Mouse (Mus musculus): ENCODE measurements at regions not wholly inside any gene's neighbourhood (a gene's known extent, or its start where the extent isn't known, plus 50 kb on each side); places are given as distances from the start of the nearest gene placed in this dataset.

DNA sequence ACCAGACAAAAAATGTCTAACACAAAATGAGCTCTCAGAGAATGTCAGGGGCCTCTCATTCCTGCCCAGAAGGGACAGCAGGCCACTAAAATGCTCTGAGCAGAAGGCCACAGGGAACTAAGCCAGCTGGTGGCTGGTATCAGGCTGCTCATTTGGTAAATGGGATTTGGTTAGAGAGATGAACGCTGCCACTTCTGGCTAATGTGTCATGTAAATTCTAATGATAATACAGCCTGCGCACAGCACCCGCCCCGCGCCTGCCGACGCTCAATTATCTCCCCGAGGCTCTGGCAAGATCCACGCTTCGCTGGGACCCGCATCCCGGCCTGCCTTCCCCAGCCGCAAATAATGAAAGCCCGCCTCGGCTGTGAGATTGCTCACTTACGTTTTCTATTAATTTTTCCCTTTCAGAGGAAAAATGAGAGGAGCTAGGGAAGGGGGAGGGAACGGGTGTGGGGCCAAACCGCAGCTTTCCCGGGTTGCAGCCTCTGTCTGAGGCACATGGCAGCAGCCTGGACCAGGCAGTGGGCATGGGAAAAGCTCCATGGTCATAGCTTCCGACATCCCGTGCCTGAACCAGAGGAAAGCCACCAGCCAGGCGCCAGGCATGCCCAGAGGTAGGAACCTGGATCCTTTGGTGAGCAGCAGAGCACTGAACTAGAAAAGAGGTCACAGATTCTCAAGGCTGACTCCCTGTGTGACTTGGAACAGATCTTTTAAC is 92.2 kb upstream of the Csf3r start:
- DNase-seq (ENCODE audit: low read depth in 1 of 2, low spot score in 2 of 2), result no peak

DNA sequence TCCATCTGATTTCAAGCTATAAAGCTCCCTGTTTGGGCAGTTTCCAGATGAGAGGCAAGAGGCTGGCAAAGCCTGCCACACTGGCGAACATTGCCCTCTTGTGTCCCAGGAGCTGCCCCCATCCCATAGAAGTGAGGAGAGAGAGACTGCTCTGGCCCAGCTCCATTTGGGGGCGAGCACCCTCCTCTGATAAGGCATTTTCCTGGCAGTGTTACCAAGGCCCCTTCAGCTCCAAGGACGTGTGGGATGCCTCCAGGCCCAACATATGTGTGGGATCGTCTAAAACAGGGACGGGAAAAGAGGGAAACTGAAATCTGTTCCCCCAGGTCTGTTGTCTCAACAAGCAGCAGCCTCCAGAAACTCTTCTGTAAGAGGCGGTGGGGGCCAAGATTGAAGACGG is 88.0 kb upstream of the Csf3r start:
- DNase-seq (ENCODE audit: low read depth in 1 of 2, low spot score in 2 of 2), result no peak

- no peak for DNase-seq (ENCODE audit: low read depth in 1 of 2, low spot score in 2 of 2)
Measured at GRCm38 (mm10) chr4:125938186-125938585, 86.2 kb upstream of the Csf3r start.

DNA sequence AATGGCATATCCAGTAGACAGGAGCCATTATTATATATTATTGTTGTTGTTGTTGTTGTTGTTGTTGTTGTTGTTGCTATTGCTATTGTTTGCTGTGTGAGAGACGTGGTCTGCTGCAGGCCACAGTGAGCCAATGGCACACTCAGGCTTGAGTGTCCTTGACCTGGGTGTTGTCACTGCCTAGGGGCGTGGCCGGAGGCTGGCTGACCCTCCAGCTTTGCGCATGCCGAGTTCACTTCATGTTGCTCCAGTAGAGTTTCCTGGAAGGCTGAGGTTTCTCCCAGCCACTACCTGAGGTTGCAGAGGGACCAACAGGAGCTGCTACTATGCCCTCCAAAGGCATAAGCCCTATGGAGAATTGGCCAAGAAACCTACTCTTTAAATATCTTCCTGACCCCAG is 83.1 kb upstream of the Csf3r start:
- DNase-seq (ENCODE audit: low read depth in 1 of 2, low spot score in 2 of 2), result no peak

GRCm38 (mm10) chr4:125941916-125942315 is 82.4 kb upstream of the Csf3r start:
- DNase-seq (ENCODE audit: low read depth in 1 of 2, low spot score in 2 of 2), result no peak

DNA sequence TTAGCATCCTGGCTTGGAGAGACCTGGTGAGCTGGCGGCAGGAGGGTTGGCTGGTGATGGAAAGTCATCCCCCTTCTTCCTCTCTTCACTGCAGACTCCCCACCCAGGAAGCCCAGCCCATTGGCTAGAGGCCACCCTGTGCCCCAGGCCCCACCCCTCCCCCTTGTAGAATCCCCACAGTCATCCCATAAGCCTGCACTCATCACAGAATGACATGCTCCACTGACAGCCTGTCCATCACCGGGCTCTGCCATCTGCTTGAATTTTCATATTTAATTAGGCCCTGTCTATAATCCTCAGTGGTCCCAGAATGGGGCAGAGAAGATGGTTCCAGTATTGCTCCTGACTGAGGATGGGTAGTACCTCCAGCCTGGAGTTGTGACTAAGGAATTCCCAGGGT is 79.3 kb upstream of the Csf3r start:
- DNase-seq (ENCODE audit: low read depth in 1 of 2, low spot score in 2 of 2), result no peak

- DNase-seq (ENCODE audit: low read depth in 1 of 2, low spot score in 2 of 2), result no peak
Measured at GRCm38 (mm10) chr4:125959426-125959825, 64.9 kb upstream of the Csf3r start.

DNA sequence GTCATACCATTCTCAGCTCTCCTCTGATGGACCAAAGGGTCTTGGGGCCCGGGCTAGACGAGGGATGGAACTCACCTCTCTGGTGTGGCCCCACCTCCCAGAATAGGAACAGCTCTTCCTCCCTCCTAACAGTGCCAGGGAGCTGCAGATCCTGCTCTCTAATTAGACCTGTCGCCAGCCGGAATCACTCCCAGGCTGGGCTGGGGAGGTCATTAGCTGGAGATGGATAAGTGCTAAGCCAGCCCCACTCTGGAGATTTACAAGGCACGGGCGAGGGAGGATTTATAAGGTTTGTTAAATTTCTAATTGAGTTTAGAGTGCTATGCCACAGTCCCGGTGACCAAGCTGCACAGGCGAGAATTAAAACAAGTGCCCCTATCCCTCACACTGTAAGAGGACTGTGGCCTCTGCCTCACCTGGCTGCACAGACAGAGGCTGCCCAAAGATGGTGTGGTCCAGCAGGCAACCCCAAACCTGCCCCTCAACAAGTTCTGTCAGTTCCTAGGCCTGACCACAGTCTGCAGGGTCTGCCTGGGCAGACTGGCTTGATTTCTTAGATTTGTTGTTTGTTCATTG is 63.6 kb upstream of the Csf3r start:
- DNase-seq (ENCODE audit: low read depth in 1 of 2, low spot score in 2 of 2), result no peak

- DNase-seq (ENCODE audit: low read depth in 1 of 2, low spot score in 2 of 2), result peak; percentile 18 to 64
Measured at GRCm38 (mm10) chr4:125962677-125963076, 61.7 kb upstream of the Csf3r start.
